Mouse (Mus musculus) layer of hippocampus, adult 9-11 months (tissue): ENCODE measurements at regions not wholly inside any gene's neighbourhood (a gene's known extent, or its start where the extent isn't known, plus 50 kb on each side); places are given as distances from the start of the nearest gene placed in this dataset.

Experiments used
- DNase-seq: peaks from one replicate; pipeline ENCODE4 v3.0.0; 2022

DNA sequence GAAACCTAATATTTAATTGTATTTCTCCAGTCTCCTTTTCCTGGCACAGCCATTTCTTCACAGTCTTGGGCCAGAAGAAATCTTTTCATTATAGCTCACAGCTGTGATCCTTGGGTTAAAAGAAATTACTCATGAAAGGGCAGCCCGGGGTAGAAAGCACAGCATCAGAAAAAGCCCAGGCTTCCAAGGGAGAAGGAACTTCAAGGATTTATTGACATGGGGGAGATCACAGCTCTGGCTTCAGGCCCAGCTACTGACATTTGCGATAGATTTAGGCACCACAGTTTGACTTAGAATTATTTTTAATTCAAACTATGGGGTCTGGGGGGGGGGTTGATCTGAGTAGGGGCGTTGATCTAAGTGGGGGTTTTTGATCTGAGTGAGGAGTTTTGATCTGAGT lies 291.3 kb downstream of the Gm9195 start:
- no peak for DNase-seq

DNA sequence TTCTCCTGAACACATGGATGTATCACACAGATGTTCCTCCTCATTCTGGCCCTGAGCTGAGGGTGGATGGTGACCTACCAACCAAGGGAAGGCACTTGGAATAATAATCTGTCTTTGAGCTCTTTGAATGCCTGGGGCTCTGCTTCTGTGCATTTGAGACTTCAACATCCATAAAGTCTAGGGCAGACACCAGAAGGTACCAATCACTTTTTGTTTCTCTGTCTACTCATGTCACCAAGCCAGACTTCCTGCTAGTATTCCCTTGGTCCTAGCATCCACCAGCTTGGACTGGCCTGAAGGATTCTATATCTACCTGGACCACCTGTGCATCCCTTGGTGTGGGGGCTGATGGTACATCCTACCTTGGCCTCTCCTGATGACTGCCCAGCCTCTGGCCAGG lies 291.7 kb downstream of the Gm9195 start:
- DNase-seq: no peak

DNA sequence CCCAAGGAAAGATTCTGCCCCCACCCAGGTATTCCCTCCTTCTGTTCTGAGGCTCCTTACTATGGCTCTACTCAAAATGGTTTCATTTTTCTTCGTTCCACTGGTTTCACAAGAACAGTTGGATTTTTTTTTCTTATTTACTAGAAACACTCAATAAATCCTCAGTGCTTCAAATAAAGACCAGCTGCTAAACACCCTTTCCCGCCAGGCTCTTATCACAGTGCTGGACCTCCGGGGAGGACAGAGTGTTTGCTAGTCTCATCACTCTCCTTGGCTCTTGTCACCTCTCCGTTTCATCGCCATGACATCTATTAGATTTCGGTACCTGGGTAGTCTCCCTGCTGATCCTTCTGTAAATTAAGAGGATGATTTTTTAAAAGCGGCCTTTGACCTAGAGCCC lies 293.7 kb downstream of the Gm9195 start:
- no peak for DNase-seq

DNA sequence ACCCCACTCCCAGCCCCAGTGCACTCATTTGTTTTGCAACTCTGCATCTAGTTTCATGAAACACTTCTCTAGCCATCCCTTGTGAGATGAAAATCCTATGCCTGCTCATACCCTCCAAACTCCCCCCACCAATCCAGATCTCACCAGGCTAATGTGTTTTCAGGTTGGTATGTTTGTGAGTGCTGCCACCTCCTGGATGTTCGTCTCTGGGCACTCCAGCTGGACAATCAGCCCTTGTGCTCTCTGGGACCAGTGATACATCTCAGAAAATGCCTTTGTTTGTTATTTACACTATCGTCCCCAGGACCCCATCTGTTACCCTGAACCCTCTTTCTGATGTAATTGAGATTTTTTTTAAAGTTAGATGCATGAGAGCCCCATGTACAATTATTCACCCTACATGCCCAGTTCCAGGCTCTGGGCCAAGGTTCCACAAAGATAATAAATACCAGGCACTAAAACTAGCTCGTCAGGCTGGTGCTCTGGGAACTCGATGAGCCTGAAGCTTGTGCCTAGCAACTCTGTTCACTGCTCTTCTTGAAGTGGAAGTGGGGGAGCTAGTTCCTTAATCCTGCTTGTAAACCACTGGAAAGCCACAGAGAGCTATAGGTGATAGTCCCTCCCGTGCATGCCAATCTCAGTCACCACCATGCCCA lies 304.2 kb downstream of the Gm9195 start:
- peak; percentile 47 for DNase-seq

DNA sequence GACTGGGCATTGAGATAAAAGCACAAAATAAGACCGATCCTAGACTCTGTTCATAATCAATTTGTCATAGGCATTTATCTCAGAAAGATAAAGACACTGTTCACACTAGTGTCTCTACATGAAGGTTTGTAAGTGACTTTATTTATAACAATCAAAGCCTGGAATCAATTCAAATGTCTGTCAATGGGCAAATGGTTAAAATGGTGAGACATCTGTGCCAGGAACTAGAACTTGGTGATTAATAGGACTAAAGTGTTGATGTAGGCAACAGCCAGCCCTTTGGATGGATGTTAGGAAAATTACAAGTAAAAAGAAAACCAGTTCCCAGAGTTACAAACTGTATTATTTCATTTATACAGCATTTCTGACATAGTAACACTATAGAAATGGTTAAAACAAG lies 315.9 kb downstream of the Gm9195 start:
- DNase-seq: peak; percentile 58

DNA sequence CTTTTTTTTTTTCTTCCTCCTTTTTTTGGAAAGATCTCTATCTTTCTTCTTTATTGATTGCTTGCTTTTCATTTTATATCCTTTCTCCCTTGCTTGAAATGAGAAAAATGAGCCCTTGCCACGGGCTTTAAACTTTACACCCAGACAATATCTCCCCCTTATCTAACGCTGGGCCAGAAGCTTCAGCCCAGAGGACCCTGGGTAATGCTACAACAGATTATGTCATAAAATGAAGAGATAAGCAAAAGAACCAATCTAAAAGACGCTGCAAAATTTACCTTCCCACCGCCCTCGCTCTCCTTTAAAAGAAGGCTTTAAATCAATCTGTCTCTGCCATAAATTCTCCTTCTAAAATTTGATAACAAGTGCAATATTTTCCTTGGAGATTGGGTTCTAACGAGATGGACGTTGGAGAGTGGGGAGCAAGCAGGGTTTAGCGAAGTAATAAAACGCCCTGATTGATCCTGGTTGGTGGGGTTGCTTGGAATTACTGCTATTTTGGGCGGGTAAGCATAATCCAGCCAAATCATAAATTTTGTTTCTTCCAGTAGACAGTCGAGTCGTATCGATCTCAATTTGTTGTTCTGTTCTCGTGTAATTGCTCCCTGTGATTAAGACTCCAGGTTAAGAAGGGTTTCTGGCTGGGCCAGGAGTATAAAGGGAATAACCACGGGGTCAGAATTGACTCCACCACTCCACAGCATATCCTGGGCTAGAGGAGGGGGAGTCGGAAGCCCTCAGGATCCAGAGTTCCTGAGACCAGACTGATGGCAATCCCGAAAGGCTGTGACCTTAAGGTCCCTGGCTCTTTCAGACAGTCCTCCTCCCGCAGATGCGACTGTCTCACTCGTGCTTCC lies 318.9 kb downstream of the Gm9195 start:
- DNase-seq: no peak

DNA sequence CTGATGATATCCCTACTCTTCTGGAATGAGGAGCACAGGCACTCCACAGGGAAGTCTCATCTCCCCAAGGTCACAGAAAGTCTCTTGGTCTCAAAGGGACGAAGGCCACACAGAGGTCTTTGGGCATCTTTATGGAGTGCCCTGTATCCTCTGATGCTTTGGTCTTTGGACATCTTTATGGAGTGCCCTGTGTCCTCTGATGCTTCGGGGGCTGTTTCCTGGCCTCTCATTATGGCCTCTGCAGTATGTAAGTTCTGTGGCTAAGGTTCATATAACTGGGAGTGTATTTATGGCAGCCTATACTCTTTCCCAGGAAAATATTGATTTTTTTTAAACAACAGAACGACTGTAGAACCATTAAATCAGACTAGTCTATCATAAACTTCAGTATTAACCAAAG lies 319.9 kb downstream of the Gm9195 start:
- DNase-seq: no peak

DNA sequence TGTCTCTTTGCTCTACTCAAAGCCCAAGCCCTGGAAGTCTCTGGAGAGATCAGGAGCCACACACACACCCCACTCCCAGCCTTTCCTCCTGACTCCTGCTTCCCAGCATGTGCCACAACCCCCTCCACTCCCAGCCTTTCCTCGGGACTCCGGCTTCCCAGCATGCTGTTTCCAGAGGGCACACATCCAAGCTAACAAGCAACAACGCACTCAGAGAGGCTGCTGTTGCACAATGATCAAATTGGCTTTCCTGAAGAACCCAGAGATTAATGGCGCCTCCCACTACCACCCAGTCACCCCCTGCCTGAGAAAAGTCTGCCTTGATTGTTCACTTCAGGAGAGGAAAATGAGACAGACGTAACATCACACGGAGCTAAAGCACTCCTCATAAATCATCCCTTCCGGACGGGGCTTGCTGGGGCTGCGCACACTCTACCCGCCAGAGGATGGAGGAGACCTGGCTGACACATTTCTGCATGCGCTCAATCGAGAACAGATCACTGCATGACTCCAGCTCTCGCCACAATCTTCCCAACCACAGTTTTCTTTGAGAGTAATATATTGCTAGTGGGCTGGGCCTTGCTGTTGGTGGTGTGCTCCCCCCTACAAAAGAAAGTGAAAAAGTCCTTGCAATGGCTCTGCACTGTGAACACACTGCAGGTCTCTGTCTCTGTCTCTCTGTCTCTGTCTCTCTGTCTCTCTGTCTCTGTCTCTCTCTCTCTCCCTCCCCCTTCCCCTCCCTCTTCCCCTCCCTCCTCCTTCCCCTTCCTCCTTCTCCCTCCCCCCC lies 332.9 kb downstream of the Gm9195 start:
- DNase-seq: peak; percentile 36

DNA sequence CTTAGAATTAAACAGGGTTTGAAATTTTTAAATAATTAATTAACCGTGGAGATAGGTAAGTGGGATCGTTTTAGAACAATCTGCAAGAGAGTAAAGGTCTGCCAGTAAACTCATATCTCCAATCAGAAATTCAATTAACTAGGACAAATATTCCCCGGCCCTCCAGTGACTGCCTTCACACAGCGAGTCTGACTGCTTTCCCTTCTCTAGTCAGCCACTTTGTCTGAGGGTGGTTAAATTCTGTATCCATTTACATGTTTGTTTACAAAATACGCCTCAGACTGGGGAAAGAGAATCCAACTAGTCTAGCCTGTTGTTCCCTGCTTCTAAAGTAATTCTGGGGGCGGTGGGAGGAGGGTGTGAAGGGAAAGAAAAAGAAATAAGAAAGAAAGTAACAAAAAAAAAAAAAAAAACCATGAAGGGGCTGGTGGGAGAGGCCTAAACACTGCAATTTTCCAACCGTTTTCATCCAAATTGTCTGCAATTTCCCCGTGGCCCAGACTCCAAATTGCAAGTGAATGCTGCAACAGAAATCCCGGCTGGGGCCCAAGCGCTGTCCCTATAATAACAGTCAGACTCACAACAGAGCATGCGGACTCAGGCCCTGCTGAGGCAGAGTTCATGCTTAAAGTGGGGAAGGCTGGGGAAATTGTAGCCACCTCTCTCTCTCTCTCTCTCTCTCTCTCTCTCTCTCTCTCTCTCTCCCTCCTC lies 336.3 kb downstream of the Gm9195 start:
- no peak for DNase-seq

DNA sequence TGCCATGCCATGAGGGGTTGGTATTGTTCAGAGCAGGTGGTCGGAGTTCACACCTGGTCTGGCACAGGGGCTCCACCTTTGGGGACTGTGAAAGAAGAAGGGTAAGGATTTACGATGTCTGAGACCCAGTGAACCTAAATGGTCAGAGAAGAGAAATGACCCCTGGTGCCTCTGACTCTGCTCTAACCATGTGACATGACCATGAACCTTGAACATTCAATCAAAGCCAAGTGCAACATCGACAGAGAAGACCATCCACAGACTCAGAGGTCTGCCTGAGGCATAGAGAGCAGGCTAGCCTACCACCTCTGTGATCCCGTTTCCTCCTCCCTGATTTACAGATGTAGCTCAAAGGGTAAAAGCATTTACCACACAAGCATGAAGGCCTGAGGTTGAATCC lies 340.0 kb downstream of the Gm9195 start:
- DNase-seq: no peak

DNA sequence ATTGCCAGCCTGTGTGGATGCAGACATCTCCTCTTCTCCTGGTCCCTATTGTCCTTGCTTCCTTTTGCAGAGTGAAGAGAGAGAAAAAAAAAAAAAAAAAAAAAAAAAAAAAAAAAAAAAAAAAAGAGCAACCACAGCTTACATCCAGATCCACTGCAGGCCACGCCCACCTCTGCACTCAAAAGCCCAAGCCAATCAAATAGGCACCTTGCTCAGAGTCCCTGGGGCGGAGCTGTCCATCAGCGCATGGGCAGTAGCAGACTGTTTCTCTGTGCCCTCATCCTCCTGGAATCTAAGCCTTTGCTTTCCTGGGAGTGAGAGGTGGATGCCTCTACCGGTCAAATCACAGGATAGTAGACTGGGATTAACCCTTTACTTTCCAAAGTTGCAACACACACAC lies 342.2 kb downstream of the Gm9195 start:
- DNase-seq: no peak

DNA sequence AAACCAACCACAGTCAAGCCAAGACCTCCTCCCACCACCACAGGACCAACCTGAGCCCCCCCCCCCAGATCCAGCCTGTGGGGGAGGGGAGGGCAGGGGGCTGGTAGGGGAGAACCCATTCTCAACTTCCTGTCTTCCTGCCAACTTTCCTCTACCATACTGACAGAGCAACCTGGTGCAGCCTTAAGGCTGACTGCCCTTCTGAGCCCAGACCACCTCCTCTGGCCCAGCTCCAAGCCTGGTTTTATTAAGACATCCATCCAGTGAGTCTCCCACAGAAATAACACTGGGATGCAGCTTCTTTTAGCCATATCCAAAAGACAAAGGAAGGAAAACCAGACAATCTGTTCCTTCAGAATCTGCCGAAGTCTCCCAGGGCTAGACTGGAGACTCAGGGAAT lies 342.8 kb downstream of the Gm9195 start:
- no peak for DNase-seq

DNA sequence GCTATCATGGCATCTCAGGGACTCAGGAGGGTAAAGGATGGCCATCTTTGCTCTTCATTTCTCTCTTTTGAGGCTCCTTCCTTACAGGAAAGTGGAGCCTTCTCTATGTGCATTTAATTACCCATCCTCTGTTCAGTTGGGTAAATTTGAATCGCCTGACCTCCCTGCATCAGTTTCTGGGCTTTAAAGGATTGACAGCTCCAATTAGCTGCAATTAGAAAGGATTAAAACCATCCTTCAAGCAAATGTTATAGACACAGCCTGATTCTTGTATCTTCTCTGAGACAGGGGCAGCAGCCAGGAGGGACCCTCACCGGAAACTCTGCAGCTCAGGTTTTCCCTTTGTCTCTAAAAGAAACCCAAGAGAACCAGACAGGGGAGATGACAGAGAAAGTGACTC lies 345.3 kb downstream of the Gm9195 start:
- DNase-seq: no peak

DNA sequence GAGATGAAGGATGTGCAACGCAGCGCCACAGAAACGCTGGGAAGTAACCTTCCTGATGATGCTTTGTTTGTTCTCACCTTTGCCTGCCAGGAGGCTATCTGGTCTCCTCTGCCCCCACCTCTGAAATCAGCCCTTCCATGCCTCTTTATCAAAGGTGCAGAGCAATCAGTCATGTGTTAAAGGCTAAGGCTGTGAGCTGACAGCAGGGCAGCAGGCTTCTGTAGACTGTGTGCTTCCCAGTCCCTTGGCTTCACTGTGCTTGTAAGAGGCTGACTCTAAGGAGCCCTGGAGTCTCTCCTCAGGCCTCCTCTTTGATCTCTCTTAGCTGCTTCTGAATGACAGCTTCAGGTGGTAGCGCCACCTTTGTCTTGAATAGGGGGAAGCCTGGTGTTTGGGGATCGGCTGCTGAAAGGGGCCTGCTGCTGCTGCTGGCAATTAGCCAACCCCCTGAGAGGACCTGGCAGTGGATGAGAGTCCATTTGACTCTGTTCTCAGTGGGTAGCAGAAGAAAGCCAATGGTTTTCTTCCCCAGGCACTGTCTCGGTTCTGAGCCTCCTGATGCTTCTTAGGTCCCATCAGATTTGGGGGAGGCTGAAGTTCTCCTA lies 348.7 kb downstream of the Gm9195 start:
- no peak for DNase-seq

DNA sequence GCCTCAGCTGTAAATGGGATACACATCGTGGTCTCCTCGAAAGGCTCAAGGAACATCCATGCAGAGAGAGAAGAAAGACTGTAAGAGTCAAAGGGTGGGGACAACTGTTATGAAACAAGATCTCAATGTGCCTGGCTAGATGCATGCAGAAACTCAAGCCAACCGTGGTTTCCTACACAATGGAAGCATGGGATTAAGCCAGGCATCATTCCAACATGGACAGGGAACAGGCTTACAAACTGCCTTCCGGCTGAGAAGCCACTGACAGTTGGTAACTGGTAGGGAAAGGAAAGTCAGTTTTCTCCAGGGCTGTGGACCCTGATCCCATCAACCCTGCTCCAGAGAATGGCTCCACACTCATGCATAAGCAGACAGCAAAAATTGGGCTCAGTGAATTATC lies 350.5 kb downstream of the Gm9195 start:
- no peak for DNase-seq

DNA sequence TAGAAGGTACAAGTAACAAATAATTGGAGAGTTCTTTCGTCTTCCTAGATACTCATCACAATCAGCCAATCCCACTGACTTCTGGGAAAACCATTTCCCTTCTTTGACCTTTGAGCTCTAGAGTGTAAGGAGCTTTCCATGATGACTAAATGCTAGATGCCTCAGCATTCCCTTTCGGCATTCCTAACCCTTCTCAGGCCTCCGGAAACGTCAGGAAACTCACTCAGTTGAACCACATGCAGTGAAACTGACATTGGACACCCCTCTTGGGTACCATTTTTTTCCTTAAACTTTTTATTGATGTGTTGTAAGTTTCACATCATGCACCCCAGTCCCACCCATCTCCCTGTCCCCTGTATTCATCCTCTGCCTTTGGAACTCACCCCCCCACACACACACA lies 361.5 kb downstream of the Gm9195 start:
- DNase-seq: no peak

DNA sequence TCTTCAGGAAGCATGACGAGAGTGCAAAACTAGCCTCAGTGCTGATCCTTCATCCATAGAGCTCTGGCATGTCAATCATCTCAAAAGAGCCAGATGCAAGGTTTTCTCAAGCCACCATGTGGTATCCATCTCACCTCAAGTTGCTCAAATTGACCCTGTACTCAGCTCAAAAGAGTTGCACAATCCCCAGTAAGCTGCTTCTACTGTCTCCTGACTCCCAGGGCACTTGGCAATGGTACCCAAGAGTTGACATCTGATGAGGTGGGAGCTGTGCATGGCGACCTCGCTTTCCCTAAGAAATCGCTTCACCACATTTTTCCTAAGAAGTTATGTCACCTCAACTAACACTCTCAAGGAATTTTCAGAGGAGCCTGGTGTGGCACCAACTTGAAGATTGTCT lies 369.9 kb downstream of the Gm9195 start:
- no peak for DNase-seq

DNA sequence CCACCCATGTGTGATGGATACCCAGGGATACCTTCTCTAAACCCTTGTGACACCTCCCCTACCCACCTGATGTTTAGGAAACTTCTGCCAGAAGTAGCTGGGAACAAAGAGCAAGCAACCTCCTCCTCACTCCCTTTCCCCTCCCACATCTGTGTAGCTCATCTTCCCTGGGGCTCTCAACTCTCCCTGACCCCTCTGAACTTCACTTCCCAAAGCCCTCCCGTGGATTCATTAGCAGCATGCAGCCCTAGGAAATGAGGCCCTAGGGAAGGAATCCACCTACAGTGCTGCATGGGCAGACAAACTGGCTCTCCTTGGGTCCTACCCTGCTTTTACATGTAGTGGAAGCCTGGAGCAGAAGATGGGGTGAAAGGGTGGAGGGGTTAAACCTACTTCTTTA lies 370.6 kb downstream of the Gm9195 start:
- no peak for DNase-seq

DNA sequence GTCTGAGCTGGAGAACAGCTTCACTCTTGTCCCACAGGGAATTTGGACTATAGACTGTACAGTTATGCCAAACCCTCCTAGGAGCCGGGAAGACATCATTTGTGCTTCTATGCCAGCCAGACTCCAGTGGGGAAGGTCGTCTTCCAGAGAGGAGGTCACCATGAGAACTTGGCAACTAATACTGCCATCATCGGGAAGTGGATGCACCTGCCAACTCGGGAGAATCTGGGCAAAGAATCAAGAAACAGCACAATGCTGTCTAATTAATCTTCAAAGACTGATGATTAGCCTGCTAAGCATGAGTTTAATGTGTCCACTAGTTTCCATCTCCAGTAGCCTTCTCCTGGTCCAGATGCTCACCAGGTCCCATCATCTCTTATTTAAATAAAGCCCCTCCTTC lies 374.8 kb downstream of the Gm9195 start:
- peak; percentile 24 for DNase-seq

DNA sequence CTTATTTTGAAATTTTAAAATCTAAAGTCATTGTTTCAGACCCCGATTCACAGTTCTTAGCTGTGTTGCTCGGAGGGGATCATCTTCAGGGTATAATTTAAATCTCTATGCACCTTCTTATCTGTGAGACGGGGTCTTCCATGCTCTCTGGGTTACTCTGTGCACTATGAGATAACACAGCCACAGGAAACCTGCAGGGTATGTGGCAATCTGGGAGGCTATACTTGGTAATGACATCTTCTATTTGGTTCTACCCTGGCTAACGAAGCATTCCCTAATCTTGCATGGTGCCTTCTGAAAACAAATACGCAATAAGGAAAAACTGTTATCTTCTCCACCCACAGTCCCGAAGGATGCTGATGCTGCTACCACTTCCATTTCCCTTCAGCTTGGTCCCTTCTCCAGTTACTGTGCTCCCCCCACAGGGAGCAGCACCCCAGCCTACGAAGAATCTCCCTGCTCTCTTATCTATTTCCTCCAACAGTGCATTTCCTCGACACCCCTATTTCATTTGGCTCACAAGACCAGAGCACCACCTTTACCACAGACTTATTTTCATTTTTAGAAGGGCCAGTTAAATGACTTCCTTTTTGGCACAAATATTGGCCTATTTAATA lies 378.2 kb downstream of the Gm9195 start:
- DNase-seq: no peak

DNA sequence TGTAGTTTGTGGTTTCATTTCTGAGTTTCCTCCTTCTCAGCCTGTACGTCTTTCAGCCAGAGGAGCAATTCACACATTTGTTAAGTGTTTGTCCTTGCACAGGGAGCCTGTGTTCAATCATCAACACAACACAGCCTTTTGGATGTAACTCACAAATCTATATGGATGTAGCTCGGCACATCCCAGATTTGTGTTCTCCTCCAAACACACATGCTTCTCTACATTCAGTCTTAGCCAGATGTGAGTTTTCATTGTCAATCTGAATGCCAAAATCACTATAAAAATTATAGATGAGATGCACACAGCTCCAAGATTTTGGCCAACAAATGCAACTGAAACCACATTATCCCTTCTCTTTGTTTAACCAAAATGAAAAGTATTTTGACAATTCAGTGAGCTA lies 380.9 kb downstream of the Gm9195 start:
- no peak for DNase-seq

DNA sequence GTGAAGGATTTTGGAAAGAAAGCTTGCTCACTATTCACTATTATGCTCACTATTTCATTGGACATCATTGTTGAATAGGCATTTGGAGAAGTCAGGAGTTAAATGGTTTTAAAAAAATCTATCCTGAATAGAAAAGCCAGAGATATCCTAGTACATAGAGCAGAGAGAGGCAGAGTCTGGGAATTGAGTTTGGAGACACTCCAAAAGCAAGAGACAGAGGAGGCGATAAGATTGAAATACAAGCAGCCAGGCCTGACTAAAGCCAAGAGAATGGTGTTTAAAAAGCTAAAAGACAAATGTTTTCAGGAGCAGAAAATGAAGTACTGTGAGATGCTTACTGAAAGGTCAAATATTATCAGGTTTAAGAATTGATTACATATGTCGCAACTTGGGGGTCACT lies 400.1 kb downstream of the Gm9195 start:
- DNase-seq: no peak
